In the genomic region with DNA sequence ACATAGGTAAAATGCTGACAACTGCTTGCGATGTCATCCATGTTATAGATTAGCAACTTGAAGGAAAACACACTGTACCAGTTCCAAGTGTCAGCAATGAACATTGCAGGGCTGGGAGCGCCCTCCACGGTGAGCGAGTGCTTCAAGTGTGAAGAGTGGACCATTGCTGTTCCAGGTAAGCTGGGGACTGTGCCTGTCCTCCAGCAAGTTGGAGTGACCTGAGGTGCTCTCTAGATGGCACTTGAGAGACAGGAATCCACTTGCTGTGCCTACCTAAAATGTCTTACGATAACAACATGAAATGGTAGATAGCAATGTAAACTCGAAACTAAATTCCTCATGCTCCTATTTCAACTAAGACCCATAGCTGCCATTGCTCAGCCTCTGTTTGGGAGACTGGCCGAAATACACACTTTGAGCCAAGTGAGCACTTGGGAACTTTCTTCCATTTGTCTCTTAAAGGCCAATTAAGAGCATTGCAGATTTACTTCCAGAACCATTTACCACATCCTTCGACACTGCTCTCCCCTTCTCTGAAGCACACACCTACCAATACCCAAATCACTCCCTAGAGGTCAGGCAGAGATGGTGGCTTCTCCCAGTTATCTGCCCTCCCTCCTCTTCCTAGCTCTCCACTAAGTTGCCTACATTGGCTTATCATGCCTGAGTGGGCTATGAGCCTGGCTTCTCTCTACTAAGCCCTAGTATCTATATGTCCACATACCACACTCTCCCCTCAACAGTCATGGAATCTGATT, we compare ENCODE assay signal across 13 mouse cellular contexts.
DNase-seq lines count a peak whose midpoint lies in the region; ATAC-seq and TF ChIP-seq lines count a peak whose summit lies in the region.
"Had no signal": no experiment of that assay in that cellular context is flagged by ENCODE, and none has a peak within 500 bp of the region (broad histone marks: within the 10 kb centered on the region; RNA-seq: fewer than 3 reads in every experiment).

No protein-coding gene starts in this region.

- no peaks in the 10 kb centered on the region for H3K9me3 ChIP-seq in hindbrain, postnatal 0 days (ENCODE audit: low read length)
- H3K9me3 ChIP-seq in hindbrain, embryonic 11.5 days (ENCODE audit: control insufficient read depth, low read length), result no peaks in the 10 kb centered on the region
- no peaks in the 10 kb centered on the region for H3K9me3 ChIP-seq in intestine, embryonic 15.5 days
- no peaks in the 10 kb centered on the region for H3K9me3 ChIP-seq in liver, embryonic 13.5 days (replicated peaks)
- H3K9me3 ChIP-seq: embryonic facial prominence, embryonic 13.5 days; heart, embryonic 12.5 days; limb, embryonic 10.5 days had no signal

- WGBS in hindbrain, postnatal 0 days, result 93% methylated on average over 8 of the region's 8 CpGs
- 90% methylated on average over 8 of the region's 8 CpGs for WGBS in hindbrain, embryonic 11.5 days
- 85% methylated on average over 8 of the region's 8 CpGs for WGBS in intestine, embryonic 15.5 days
- WGBS in liver, embryonic 13.5 days (ENCODE audit: insufficient replicate concordance), result 71% methylated on average over 8 of the region's 8 CpGs

- no peaks in the 10 kb centered on the region for H3K36me3 ChIP-seq in hindbrain, postnatal 0 days (ENCODE audit: insufficient read depth, low read length)
- H3K36me3 ChIP-seq in hindbrain, embryonic 11.5 days (ENCODE audit: control insufficient read depth, insufficient read depth, low read length), result no peaks in the 10 kb centered on the region
- H3K36me3 ChIP-seq in intestine, embryonic 15.5 days, result no peaks in the 10 kb centered on the region
- no peaks in the 10 kb centered on the region for H3K36me3 ChIP-seq in liver, embryonic 13.5 days
- H3K36me3 ChIP-seq: embryonic facial prominence, embryonic 13.5 days; limb, embryonic 10.5 days had no signal

- H3K4me2 ChIP-seq in hindbrain, postnatal 0 days (ENCODE audit: low read depth, low read length), result no peak overlapping the region
- H3K4me2 ChIP-seq in hindbrain, embryonic 11.5 days (replicated peaks; ENCODE audit: low read depth, low read length), result no peak overlapping the region
- H3K4me2 ChIP-seq in intestine, embryonic 15.5 days (replicated peaks), result no peak overlapping the region
- no peak overlapping the region for H3K4me2 ChIP-seq in liver, embryonic 13.5 days
- H3K4me2 ChIP-seq: embryonic facial prominence, embryonic 13.5 days; heart, embryonic 12.5 days had no signal

- ATAC-seq in hindbrain, postnatal 0 days, result no peak
- no peak for ATAC-seq in hindbrain, embryonic 11.5 days (ENCODE audit: low FRiP score)
- peak; percentile 34 for ATAC-seq in intestine, embryonic 15.5 days
- peak; percentile 39 for ATAC-seq in liver, embryonic 13.5 days (ENCODE audit: low read depth)

- intact Hi-C loops in left cerebral cortex, postnatal 14 days (cut with DNase I), result no loop called here

- H3K4me1 ChIP-seq in hindbrain, postnatal 0 days (ENCODE audit: insufficient read depth, low read length), result no peaks in the 10 kb centered on the region
- no peaks in the 10 kb centered on the region for H3K4me1 ChIP-seq in hindbrain, embryonic 11.5 days (replicated peaks; ENCODE audit: control insufficient read depth, insufficient read depth, low read length)
- H3K4me1 ChIP-seq in intestine, embryonic 15.5 days (replicated peaks), result no peaks in the 10 kb centered on the region
- peaks cover 32% of the 10 kb centered on the region for H3K4me1 ChIP-seq in liver, embryonic 13.5 days (replicated peaks)
- H3K4me1 ChIP-seq: embryonic facial prominence, embryonic 13.5 days; heart, embryonic 12.5 days had no signal

- no peaks in the 10 kb centered on the region for H3K27me3 ChIP-seq in hindbrain, postnatal 0 days (ENCODE audit: insufficient read depth, low read length)
- no peaks in the 10 kb centered on the region for H3K27me3 ChIP-seq in hindbrain, embryonic 11.5 days (ENCODE audit: control insufficient read depth, insufficient read depth, low read length)
- H3K27me3 ChIP-seq in intestine, embryonic 15.5 days (replicated peaks), result no peaks in the 10 kb centered on the region
- no peaks in the 10 kb centered on the region for H3K27me3 ChIP-seq in liver, embryonic 13.5 days
- H3K27me3 ChIP-seq: embryonic facial prominence, embryonic 13.5 days; heart, embryonic 12.5 days had no signal

- no peak overlapping the region for H3K4me3 ChIP-seq in hindbrain, postnatal 0 days (ENCODE audit: low read length)
- no peak overlapping the region for H3K4me3 ChIP-seq in hindbrain, embryonic 11.5 days (ENCODE audit: low read depth, low read length)
- H3K4me3 ChIP-seq in intestine, embryonic 15.5 days (replicated peaks), result no peak overlapping the region
- no peak overlapping the region for H3K4me3 ChIP-seq in liver, embryonic 13.5 days (replicated peaks)
- H3K4me3 ChIP-seq: embryonic facial prominence, embryonic 13.5 days; heart, embryonic 12.5 days; limb, embryonic 10.5 days had no signal

- TF ChIP-seq CTCF in hindbrain, postnatal 0 days (IDR thresholded peaks at IDR 0.05; ENCODE audit: low read depth), result peak; percentile 21; the same call in 1 of the 2 replicates

- no peak for DNase-seq in hindbrain, postnatal 0 days (ENCODE audit: low spot score)
- no peak for DNase-seq in hindbrain, embryonic 11.5 days (ENCODE audit: low spot score)
- no peak for DNase-seq in liver, embryonic 13.5 days
- DNase-seq in lung, postnatal 4 days, result peak; percentile 69 to 86
- no peak for DNase-seq in left cerebral cortex, adult 8-10 months (ENCODE audit: low spot score in 2 of 2)
- no peak for DNase-seq in ovary, postnatal 36 days (ENCODE audit: low spot score)
- DNase-seq in left cerebral cortex, postnatal 14 days (ENCODE audit: low spot score in 2 of 2), result no peak
- DNase-seq: adrenal gland, postnatal 25 days; cerebellum, adult 18-20 months had no signal

- no peak overlapping the region for H3K27ac ChIP-seq in hindbrain, postnatal 0 days
- no peak overlapping the region for H3K27ac ChIP-seq in hindbrain, embryonic 11.5 days (ENCODE audit: low read depth, low read length)
- H3K27ac ChIP-seq in intestine, embryonic 15.5 days, result no peak overlapping the region
- H3K27ac ChIP-seq in liver, embryonic 13.5 days, result peak overlapping the region; percentile 24; the same call in 1 of the 2 replicates
- H3K27ac ChIP-seq: embryonic facial prominence, embryonic 13.5 days; limb, embryonic 10.5 days had no signal

- H3K9ac ChIP-seq in hindbrain, postnatal 0 days (replicated peaks; ENCODE audit: low read length), result no peak overlapping the region
- no peak overlapping the region for H3K9ac ChIP-seq in hindbrain, embryonic 11.5 days (ENCODE audit: low read depth, low read length)
- H3K9ac ChIP-seq in intestine, embryonic 15.5 days, result no peak overlapping the region
- no peak overlapping the region for H3K9ac ChIP-seq in liver, embryonic 13.5 days
- H3K9ac ChIP-seq: embryonic facial prominence, embryonic 13.5 days; heart, embryonic 12.5 days had no signal

Comparison
In these comparisons a context has a peak if more than half of its experiments do, and no peak if none do; other contexts are left out.
1. ATAC-seq: peak in intestine, embryonic 15.5 days (single experiment) and liver, embryonic 13.5 days (single experiment); none in hindbrain, postnatal 0 days (single experiment) and hindbrain, embryonic 11.5 days (single experiment).
2. DNase-seq: peak in lung, postnatal 4 days (2 of 2); none in hindbrain, postnatal 0 days (single experiment), hindbrain, embryonic 11.5 days (single experiment), liver, embryonic 13.5 days (single experiment), left cerebral cortex, adult 8-10 months (0 of 2), ovary, postnatal 36 days (single experiment) and left cerebral cortex, postnatal 14 days (0 of 2).